Mouse (Mus musculus): ENCODE measurements around the gene Htr2b. TPM values are rescaled to one million over a fixed set of nuclear protein-coding genes. Genes with fewer than 3 reads are reported as not detected.

The Htr2b gene
- polyA plus RNA-seq, 1 experiment from 2014 or later = 1.00 TPM

DNA sequence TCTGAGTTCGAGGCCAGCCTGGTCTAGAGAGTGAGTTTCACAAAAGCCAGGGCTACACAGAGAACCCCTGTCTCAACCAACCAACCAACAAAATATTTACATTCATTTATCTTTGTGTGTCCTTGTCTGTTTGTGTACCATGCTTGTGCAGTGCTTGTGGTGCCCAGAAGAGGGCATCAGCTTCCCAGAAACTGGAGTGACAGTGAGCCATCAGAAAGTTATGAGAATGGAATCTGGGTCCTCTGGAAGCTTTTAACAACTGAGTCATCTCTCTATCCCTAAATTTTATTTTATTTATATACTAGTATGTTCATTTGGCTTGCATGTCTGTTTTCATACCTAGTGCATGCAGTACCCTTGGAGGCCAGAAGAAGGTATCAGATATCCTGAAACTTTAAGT is 40.8 kb upstream of the Htr2b start:
- no peak overlapping the region for H3K27ac ChIP-seq (ENCODE audit: low read length)
- no peak overlapping the region for H3K4me3 ChIP-seq (ENCODE audit: low read depth, low read length)
- H3K4me1 ChIP-seq (ENCODE audit: control insufficient read depth, insufficient read depth, low read length) = no peaks in the 10 kb centered on the region; the same call in 1 of the 2 replicates
- no peaks in the 10 kb centered on the region for H3K27me3 ChIP-seq (ENCODE audit: control insufficient read depth, insufficient read depth, low read length)
- 93% methylated on average over 1 of the region's 1 CpGs for WGBS
- no peaks in the 10 kb centered on the region for H3K9me3 ChIP-seq (ENCODE audit: control insufficient read depth, low read depth, low read length)
- no peaks in the 10 kb centered on the region for H3K36me3 ChIP-seq (ENCODE audit: control insufficient read depth, insufficient read depth, low read length)
- no peak overlapping the region for H3K4me2 ChIP-seq (replicated peaks; ENCODE audit: low read depth, low read length)
- no peak for ATAC-seq (ENCODE audit: insufficient number of reproducible peaks, insufficient read depth, low FRiP score, low read depth)
- no peak overlapping the region for H3K9ac ChIP-seq (replicated peaks; ENCODE audit: low read depth, low read length)

DNA sequence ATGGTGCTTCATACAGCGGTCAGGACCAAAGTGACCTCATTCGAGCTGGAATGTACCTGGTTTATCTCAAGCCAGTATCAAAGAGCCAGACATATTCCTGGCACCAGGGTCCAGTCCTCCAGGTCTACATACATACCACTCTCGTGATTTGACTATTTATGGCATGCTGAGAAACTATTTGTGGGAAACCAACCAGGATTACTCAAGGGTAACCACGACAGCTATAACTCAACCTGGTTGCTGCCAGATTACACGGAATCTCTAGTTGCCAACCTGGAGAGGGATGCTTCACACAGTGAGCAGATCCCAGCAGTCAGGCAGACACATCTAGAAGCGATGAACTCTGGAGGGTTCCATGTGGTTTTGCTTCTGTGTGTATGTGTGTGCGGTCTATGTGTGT is 39.6 kb upstream of the Htr2b start:
- H3K4me3 ChIP-seq (ENCODE audit: low read depth, low read length) = no peak overlapping the region
- ATAC-seq (ENCODE audit: insufficient number of reproducible peaks, insufficient read depth, low FRiP score, low read depth) = no peak
- WGBS = 82% methylated on average over 7 of the region's 7 CpGs
- H3K9me3 ChIP-seq (ENCODE audit: control insufficient read depth, low read depth, low read length) = no peaks in the 10 kb centered on the region
- H3K4me1 ChIP-seq (ENCODE audit: control insufficient read depth, insufficient read depth, low read length) = no peaks in the 10 kb centered on the region; the same call in 1 of the 2 replicates
- no peak overlapping the region for H3K9ac ChIP-seq (replicated peaks; ENCODE audit: low read depth, low read length)
- no peak overlapping the region for H3K4me2 ChIP-seq (replicated peaks; ENCODE audit: low read depth, low read length)
- no peaks in the 10 kb centered on the region for H3K36me3 ChIP-seq (ENCODE audit: control insufficient read depth, insufficient read depth, low read length)
- H3K27me3 ChIP-seq (ENCODE audit: control insufficient read depth, insufficient read depth, low read length) = no peaks in the 10 kb centered on the region
- H3K27ac ChIP-seq (ENCODE audit: low read length) = no peak overlapping the region

DNA sequence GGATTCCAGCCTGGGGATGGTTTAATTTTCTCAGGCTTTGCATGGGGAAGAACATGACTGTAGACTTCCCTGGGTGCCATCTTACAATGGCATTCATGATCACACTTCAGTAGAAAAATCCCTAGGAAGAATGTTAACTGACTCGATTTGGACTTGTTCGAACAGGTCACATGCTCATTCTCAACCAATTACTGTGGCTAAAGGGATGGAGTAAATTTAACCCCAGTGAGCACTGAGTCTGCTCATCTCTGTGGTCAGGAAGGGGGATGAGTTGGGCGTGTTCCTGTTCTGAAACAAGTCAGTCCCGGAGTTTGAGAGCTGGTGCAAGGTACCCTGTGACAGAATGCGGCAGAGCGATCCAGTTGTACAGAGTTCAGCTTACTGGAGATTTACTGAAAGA is 39.2 kb upstream of the Htr2b start:
- Histone ChIP-seq H3K36me3 (ENCODE audit: control insufficient read depth, insufficient read depth, low read length) (no peaks in the 10 kb centered on the region), H3K9ac (replicated peaks; ENCODE audit: low read depth, low read length) (no peak overlapping the region), H3K4me3 (ENCODE audit: low read depth, low read length) (no peak overlapping the region), H3K4me1 (ENCODE audit: control insufficient read depth, insufficient read depth, low read length) (no peaks in the 10 kb centered on the region; the same call in 1 of the 2 replicates), H3K9me3 (ENCODE audit: control insufficient read depth, low read depth, low read length) (no peaks in the 10 kb centered on the region), H3K27ac (ENCODE audit: low read length) (no peak overlapping the region), H3K4me2 (replicated peaks; ENCODE audit: low read depth, low read length) (no peak overlapping the region), H3K27me3 (ENCODE audit: control insufficient read depth, insufficient read depth, low read length) (no peaks in the 10 kb centered on the region)
- no peak for ATAC-seq (ENCODE audit: insufficient number of reproducible peaks, insufficient read depth, low FRiP score, low read depth)
- 80% methylated on average over 6 of the region's 6 CpGs for WGBS

DNA sequence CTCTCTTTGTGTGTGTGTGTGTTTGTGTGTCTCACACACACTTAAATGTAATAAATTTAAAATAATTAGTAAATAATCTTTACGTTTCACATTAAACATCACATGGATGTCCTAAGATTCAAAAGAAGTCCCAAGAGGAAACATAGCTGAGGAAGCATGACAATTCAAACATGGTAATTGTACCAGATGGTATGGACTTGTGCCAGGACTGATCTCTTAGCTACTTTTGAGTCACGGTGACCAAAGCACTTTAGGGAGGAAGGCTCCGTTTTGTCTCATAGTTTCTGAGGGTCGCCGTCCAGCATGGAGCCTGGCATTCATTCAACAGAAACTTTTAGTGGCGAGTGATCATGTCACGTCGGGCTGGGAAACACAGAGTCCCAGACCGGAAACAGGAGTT is 36.4 kb upstream of the Htr2b start:
- ATAC-seq (ENCODE audit: insufficient number of reproducible peaks, insufficient read depth, low FRiP score, low read depth) = no peak
- Histone ChIP-seq H3K36me3 (ENCODE audit: control insufficient read depth, insufficient read depth, low read length) (no peaks in the 10 kb centered on the region), H3K4me2 (replicated peaks; ENCODE audit: low read depth, low read length) (no peak overlapping the region), H3K9me3 (ENCODE audit: control insufficient read depth, low read depth, low read length) (no peaks in the 10 kb centered on the region), H3K9ac (replicated peaks; ENCODE audit: low read depth, low read length) (no peak overlapping the region), H3K27me3 (ENCODE audit: control insufficient read depth, insufficient read depth, low read length) (no peaks in the 10 kb centered on the region), H3K4me1 (ENCODE audit: control insufficient read depth, insufficient read depth, low read length) (no peaks in the 10 kb centered on the region), H3K4me3 (ENCODE audit: low read depth, low read length) (no peak overlapping the region), H3K27ac (ENCODE audit: low read length) (no peak overlapping the region)
- 75% methylated on average over 9 of the region's 9 CpGs for WGBS

DNA sequence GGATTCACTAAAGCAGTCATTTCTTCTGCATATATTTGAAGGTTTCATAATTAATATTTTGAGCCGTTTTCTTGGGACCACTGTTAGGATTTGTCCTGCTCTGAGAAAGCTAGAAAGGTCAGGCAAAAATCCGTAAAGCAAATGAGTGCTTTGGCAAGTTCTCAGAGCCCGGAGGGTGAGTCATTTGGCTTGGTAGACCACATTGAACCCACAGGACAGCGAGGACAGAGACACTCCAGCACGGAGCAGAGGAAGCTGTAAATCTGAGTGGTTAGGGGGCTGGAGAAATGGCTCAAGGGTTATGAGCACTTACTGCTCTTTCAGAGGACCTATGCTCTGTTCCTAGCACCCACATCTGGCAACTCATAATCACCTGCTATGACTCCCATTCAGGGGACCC is 35.8 kb upstream of the Htr2b start:
- no peaks in the 10 kb centered on the region for H3K9me3 ChIP-seq (ENCODE audit: control insufficient read depth, low read depth, low read length)
- H3K4me1 ChIP-seq (ENCODE audit: control insufficient read depth, insufficient read depth, low read length) = no peaks in the 10 kb centered on the region
- H3K27ac ChIP-seq (ENCODE audit: low read length) = no peak overlapping the region
- ATAC-seq (ENCODE audit: insufficient number of reproducible peaks, insufficient read depth, low FRiP score, low read depth) = no peak
- H3K9ac ChIP-seq (replicated peaks; ENCODE audit: low read depth, low read length) = no peak overlapping the region
- WGBS = 70% methylated on average over 5 of the region's 5 CpGs
- H3K27me3 ChIP-seq (ENCODE audit: control insufficient read depth, insufficient read depth, low read length) = no peaks in the 10 kb centered on the region
- no peaks in the 10 kb centered on the region for H3K36me3 ChIP-seq (ENCODE audit: control insufficient read depth, insufficient read depth, low read length)
- H3K4me3 ChIP-seq (ENCODE audit: low read depth, low read length) = no peak overlapping the region
- H3K4me2 ChIP-seq (replicated peaks; ENCODE audit: low read depth, low read length) = no peak overlapping the region

DNA sequence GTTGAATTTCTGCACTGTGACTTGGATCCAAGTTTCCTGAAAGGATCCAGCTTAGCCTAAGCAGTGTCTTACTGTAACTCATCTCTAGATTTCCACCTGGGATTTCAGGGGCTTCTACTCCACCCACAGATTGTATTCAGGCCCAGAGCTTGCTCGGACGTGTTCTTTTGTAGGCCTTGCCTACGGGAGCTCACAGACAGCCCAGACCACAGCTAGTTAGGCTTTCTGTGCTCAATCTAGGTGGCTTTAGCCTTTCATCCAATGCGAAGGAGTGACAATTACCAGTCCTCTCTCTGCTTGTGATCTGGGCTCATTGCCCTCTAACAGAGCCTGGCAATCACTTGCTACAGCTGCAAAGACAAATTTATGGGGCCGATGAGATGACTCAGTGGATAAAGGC is 34.5 kb upstream of the Htr2b start:
- Histone ChIP-seq H3K27me3 (ENCODE audit: control insufficient read depth, insufficient read depth, low read length) (no peaks in the 10 kb centered on the region), H3K27ac (ENCODE audit: low read length) (no peak overlapping the region)
- WGBS = 74% methylated on average over 5 of the region's 5 CpGs

DNA sequence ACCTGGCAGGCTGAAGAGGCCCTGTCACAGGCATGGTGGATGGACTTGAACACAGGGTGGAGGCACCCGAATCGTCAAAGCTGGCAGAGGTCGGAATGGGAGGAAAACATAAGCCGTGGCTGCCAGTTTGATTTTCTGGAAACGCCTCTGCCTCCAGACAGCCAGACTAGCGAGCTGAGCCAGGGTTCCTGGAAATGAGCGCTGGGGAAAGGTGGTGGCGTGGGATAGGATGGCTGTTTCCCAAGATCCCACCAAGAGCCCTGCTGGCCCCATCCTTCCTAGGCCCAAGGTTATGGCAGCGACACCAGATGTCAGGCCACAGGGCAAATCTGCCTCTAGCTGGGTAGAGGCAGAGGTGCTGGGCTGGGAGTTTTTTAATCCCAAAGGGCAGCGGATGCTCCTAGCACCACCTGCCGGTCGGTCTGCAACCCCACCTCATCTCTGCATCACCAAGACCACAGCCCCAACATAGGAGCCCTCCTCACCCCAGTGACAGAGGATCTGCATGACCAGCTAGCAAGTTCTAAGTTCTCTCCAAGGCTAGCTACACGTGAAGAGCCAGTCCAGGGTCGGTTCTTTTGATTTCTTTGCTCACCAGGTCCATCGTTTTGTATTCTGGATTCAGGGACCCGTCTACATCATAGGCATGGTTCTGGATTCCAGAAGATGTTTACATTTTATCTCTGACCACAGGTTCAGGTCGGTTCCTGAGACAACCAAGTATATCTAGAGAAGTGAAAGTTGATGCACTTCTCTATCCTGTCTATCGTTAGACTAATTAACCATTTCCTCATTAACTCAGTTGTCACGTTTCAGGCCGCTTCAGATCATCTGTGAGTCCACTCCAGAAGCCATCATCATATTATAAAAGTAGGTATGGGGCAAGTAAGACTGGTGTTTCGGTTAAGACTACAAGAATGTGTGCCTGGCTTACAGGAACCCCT is 32.5 kb upstream of the Htr2b start:
- no peaks in the 10 kb centered on the region for H3K4me1 ChIP-seq (ENCODE audit: control insufficient read depth, insufficient read depth, low read length)
- WGBS = 76% methylated on average over 21 of the region's 21 CpGs
- H3K9ac ChIP-seq (replicated peaks; ENCODE audit: low read depth, low read length) = no peak overlapping the region
- no peaks in the 10 kb centered on the region for H3K9me3 ChIP-seq (ENCODE audit: control insufficient read depth, low read depth, low read length)
- no peaks in the 10 kb centered on the region for H3K27me3 ChIP-seq (ENCODE audit: control insufficient read depth, insufficient read depth, low read length)
- no peak overlapping the region for H3K27ac ChIP-seq (ENCODE audit: low read length)
- no peak overlapping the region for H3K4me3 ChIP-seq (ENCODE audit: low read depth, low read length)
- ATAC-seq (ENCODE audit: insufficient number of reproducible peaks, insufficient read depth, low FRiP score, low read depth) = no peak
- no peak overlapping the region for H3K4me2 ChIP-seq (replicated peaks; ENCODE audit: low read depth, low read length)
- peaks cover 13% of the 10 kb centered on the region for H3K36me3 ChIP-seq (ENCODE audit: control insufficient read depth, insufficient read depth, low read length)

More for the DNA sequence above, 34.5 kb upstream of the Htr2b start:
- H3K4me2 ChIP-seq (replicated peaks; ENCODE audit: low read depth, low read length) = no peak overlapping the region
- no peaks in the 10 kb centered on the region; the same call in 1 of the 2 replicates for H3K36me3 ChIP-seq (ENCODE audit: control insufficient read depth, insufficient read depth, low read length)
- no peak overlapping the region for H3K4me3 ChIP-seq (ENCODE audit: low read depth, low read length)
- no peak overlapping the region for H3K9ac ChIP-seq (replicated peaks; ENCODE audit: low read depth, low read length)
- H3K9me3 ChIP-seq (ENCODE audit: control insufficient read depth, low read depth, low read length) = no peaks in the 10 kb centered on the region
- no peaks in the 10 kb centered on the region for H3K4me1 ChIP-seq (ENCODE audit: control insufficient read depth, insufficient read depth, low read length)
- ATAC-seq (ENCODE audit: insufficient number of reproducible peaks, insufficient read depth, low FRiP score, low read depth) = no peak

DNA sequence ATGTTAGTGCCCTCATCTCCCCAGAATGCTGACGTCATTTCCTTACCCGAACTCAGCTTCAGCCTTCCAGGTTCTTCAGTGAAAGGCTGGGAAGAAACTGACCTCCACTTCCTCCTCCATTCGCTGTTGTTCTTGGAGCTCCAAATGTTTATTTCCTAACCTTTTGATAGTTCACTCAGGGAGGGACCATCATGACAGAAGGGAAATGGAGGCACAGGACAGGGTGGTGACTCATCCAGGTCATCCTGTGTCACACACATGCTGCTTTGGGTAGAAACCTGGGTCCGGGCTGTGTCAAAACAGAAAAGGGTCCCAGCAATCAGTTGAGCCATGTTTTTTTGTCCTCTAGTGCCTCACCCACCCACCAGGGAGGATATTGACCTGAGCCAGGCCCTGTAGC is 31.4 kb upstream of the Htr2b start:
- no peaks in the 10 kb centered on the region for H3K4me1 ChIP-seq (ENCODE audit: control insufficient read depth, insufficient read depth, low read length)
- no peaks in the 10 kb centered on the region for H3K27me3 ChIP-seq (ENCODE audit: control insufficient read depth, insufficient read depth, low read length)
- H3K36me3 ChIP-seq (ENCODE audit: control insufficient read depth, insufficient read depth, low read length) = peaks cover 22% of the 10 kb centered on the region
- H3K9ac ChIP-seq (replicated peaks; ENCODE audit: low read depth, low read length) = no peak overlapping the region
- H3K4me3 ChIP-seq (ENCODE audit: low read depth, low read length) = no peak overlapping the region
- WGBS = 79% methylated on average over 4 of the region's 4 CpGs
- no peak overlapping the region for H3K4me2 ChIP-seq (replicated peaks; ENCODE audit: low read depth, low read length)
- no peak overlapping the region for H3K27ac ChIP-seq (ENCODE audit: low read length)
- ATAC-seq (ENCODE audit: insufficient number of reproducible peaks, insufficient read depth, low FRiP score, low read depth) = no peak
- no peaks in the 10 kb centered on the region for H3K9me3 ChIP-seq (ENCODE audit: control insufficient read depth, low read depth, low read length)

All from stomach, embryonic 14.5 days (tissue).